Mouse (Mus musculus) kidney, adult 8-10 months (tissue): ENCODE results near the gene Pdpn.

Experiments used
- DNase-seq, 2 experiments: peaks; one replicate each; pipeline ENCODE4 v3.0.0; 2022

Pdpn gene

DNA sequence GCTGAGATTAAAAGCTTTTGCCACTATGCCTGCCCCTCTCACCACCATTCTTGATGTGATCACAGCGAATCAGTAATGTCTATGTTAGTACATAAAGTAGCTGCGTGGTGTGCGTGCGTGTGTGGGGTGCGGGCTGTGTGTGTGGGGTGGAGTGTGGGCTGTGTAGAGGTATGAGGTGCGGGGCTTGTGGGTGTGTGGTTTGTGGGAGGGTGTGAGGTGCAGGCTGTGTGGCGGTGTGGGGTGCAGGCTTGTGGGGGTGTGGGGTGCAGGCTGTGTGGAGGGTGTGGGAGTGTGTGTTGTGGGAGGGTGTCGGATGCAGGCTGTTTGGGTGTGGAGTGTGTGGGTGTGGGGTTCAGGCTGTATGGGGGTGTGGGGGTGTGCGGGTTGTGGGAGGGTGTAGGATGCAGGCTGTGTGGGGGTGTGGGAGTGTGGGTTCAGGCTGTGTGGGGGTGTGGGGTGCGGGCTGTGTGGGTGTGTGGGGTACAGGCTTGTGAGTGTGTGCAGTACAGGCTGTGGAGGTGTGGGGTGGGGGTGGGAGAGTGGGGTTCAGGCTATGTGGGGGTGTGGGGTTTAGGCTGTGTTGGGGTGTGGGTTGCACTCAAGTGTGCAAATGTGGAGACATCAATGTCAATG lies 67.5 kb downstream of the Pdpn start:
- DNase-seq = no peak

DNA sequence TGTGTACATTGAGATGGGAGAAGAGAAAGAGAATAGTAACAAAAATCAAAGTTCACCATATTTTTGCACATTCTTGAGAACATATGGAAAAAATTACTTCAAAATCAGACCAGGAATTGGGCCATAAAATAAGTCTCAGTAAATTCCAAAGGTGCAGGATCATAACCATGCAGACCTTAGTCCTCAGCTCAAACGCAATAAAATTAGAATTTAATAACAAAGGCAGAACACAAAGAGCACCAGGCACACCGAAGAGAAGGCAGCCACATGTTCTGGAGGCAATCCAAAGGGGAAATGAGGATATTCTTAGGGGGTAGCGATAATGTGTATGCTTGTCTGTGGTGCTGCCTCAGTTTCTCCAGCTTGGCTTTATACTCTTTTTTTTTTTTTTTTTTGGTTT lies 68.3 kb downstream of the Pdpn start:
- no peak for DNase-seq

DNA sequence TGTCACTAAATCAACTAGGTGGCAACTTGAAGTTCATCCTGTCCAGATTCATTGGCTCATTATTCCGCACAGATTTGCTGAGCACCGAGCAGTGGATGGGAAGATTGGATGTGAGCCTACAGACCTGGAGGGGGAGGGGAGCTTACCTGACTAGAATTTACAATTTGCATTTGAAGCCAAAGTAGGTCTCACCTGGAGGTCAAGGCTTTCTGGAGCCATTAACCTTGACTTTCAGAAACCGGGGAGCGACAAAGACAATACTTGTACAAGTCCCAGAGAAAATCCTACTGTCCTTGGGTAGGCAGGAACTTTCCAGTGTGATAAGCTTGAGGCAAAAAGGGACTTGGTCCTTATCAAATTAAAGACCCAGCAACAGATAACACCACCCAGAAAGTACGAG lies 71.4 kb downstream of the Pdpn start:
- DNase-seq = no peak

DNA sequence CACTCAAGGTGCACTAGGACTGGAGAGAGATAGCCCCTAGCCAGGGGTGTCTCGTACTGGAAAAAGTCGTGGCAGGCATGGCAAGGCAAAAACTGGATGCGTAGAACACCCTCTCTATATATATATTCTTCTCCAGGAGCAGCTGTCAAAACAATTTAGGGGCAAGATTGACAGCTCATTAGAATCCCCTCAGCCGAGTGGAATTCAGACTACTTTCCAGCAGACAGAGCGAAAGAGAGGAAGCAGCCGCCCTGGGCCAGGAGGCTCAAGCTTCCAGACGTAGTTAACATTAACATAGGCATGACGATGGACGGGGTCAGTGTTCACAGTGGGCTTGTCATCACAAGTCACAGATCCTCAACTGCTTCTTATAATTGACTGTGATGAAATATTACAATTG lies 73.5 kb downstream of the Pdpn start:
- DNase-seq = no peak

DNA sequence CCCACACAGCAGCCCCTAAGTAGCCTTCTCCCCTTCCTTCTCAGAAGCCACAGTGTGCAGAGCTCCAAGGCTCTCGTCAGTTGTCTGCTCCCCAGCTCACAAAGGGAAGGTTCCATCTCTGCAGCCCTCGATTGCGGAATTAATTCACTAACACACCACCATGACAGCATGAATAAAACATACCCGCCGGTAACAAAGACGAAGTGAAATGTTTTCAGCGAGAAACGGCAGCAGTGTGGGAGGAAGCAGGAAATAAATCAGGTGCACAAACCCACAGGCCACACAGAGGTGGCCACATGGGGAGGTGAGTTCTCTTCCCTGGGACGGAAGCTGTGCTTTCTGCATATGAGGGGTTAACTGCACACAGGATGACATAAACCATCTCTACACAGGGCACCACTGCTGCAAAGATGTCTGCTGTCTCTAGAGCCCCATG lies 80.0 kb downstream of the Pdpn start:
- DNase-seq = no peak

DNA sequence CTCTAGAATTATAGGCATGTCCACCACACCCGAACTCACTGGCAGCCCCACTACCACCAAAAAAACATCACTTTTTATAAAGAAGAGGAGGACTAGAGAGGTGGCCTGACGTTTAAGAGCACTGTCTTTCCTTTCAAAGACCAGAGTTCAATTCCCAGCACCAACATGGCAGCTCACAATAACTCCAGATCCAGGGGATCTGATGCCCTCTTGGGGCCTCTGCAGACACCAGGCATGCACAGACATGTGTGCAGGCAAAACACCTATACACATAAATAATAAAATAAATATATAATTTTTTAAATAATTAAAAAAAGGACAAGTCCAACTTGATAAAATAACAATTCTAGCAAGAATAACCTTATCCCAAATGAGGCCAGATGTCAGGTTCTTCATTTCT lies 80.5 kb downstream of the Pdpn start:
- no peak for DNase-seq
